Mouse (Mus musculus) liver, adult (tissue): ENCODE measurements at regions not wholly inside any gene's neighbourhood (a gene's known extent, or its start where the extent isn't known, plus 50 kb on each side); places are given as distances from the start of the nearest gene placed in this dataset.

ENCODE experiments used
- GATA4 ChIP-seq: IDR thresholded peaks from 2 replicates; pipeline ENCODE4 v1.6.1; 2014; ENCODE audit warnings: mild to moderate bottlenecking, low read length; ENCODE audit not compliant: insufficient replicate concordance

- TF ChIP-seq GATA4: no peak
These were observed 447.5 kb downstream of the Cd83 start for GRCm38 (mm10) chr13:44231868-44232715.

GRCm38 (mm10) chr13:44232716-44233051, 448.1 kb downstream of the Cd83 start:
- TF ChIP-seq GATA4: no peak

- no peak for TF ChIP-seq GATA4
These were observed 449.7 kb downstream of the Cd83 start for GRCm38 (mm10) chr13:44234241-44234640.

DNA sequence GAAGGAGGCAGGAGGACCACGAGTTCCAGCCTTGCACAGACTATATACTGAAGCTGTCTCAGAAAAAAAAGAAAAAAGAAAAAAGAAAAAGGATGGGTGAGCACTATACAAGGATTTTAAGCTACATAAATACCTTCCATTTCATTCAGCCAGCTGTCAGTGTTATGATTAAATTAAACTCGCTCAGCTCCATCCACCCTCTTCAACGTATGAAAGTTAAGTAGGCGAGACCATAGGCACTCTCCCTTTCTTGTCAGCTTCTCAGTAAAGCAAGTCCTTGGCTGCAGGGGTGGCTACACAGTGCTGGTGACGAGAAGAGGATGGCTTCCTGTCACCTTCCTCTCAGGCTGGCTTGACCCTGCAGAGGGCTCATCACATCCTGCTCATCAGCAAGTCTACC, 450.7 kb downstream of the Cd83 start:
- no peak for TF ChIP-seq GATA4

DNA sequence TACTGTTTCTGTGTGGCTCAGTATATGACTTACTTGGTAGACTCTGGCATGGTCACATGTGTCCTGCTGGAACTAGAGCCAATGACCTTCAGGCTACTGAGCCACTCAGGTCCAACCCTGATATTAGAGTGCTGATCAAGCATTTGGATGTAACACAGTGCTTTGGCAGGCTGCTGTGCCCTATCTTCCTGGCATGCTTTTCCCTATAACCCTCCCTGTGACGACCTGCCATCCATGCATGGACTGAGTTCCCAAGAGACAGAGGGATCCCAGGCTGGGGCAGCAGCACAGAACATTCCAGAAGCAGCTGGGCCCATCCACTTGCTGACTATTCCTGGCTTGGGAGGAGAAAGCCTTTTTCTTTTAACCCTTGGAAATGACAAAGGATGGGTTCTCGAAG, 451.4 kb downstream of the Cd83 start:
- TF ChIP-seq GATA4: peak; percentile 81; the same call in 1 of the 2 replicates

DNA sequence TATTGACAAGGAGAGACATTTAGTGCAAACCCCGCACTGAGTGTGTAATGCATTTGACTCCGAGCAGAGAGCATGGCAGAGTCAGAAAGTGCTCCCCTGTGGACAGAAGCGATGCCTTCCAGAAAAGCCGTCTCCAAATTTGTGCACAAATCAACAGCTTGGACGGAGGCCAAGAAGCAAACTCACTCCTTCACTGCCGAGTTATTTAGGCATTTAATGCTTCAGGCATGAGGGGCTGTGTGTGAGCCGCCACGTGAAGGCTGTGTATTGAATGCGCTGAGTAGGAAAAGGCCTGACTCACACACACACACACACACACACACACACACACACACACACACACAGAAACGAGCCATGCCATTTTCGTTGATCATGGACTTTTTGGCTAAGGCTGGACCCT, 453.7 kb downstream of the Cd83 start:
- TF ChIP-seq GATA4: no peak

DNA sequence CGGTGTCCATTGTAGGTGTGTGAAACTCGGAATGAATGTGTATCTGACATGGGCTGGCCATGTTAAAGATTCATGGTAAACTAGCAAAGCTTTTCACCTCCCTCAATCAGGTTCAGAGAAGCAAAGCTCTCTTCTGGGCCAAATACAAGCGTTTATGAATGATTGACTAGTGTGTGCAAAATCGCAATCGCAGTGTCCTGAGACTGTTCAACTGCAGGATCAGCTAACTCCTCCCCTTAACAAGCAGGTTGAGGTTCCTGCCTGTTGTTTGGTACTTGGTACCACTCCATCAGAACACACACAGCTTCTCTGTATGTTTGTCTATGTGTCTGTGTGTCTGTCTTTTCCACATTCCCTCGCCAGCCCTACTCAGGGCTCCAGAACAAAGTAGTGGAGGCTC, 458.6 kb downstream of the Cd83 start:
- no peak for TF ChIP-seq GATA4

GRCm38 (mm10) chr13:44246714-44247251, 462.2 kb downstream of the Cd83 start:
- no peak for TF ChIP-seq GATA4

- no peak for TF ChIP-seq GATA4
These were observed 463.3 kb downstream of the Cd83 start for GRCm38 (mm10) chr13:44247861-44248260.

DNA sequence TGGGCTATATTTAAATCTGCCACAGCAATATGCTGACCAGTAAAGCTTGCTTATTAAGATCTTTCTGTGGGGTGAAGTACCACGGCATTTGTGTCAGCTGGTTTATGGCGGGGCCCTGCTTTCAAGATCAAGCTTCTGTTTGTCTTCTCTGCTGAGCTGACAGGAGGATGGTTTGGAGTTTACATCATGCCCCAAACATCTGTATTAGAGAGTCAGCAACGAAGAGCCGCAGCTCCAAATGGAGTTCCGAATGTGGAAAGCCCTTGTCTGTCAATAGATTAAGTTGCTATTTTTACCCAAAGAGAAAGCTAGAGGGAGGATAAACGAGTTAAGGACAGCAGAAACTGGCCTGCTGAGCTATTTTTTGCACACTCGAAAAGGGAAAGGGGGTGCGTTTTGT, 463.8 kb downstream of the Cd83 start:
- TF ChIP-seq GATA4: no peak

DNA sequence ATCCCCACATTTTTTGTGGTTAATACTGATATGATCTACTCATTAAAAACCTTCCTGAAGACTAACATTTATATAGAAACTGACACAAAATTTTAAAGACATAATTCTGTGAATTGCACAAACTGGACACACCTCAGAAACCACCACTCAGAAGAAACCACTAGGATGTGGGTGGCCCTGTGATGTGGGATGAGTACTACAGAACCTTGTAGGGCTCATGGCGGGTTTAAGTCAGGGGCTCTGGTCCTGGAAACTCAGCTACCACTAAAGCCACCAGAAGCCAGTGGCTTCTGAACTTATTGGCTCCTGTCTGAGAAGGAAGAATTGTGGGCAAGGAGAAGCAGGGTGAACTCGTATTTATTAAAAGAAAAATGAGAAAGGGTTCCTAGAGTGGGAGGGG, 464.5 kb downstream of the Cd83 start:
- no peak for TF ChIP-seq GATA4

DNA sequence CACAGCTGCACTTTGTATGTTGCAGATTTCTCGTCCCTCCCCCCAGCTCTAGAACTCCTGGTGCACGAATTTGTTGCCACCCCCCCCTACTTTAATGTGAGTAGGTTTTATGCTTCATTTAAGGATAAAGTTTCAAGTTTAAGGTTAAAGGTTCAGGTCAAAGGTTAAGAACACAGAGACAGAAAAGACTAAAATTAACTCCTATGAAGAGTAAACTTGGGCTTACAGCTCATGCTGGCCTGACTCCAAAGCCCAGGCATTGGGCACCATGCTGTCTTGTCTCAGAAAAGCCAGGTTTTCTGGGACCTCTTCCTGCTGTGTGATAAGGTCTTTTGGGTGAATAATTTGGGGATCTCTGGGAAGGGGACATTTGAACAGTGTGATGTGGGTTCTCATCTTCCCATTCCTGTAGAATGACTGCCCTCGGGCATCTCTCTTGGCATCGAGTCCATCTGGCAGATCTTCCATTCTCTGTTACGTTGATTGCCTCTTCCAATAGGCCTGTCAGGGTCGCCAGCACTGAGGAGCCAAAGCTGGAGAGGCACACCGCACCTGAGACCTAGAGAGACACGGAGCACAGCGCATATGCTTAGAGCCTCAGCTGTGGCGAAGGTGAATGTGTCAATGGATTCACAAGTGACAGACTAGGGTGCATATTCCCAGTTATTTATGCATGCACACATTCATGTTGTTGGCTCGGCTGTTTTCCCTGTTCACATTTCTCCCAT, 466.1 kb downstream of the Cd83 start:
- no peak for TF ChIP-seq GATA4

DNA sequence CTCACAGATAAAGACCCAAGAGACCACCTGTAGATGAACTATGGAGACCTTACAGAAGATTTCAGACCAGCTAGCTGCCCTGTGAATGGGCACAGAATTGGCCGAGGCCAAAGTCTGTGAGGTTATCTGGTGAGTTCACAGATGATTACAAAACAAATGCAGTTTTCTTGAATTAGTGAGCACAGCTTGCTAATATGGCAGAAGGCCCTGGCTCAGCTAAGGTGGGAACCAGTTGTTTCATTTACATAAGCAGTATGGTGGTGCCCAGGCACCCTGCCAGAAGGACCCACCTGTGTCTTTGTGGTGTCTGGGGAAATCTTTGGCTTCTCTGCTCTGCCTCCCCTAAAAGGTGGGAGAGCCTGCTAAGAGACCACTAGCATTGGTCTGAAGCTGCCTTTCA, 466.9 kb downstream of the Cd83 start:
- TF ChIP-seq GATA4: no peak

GRCm38 (mm10) chr13:44252496-44252895, 467.9 kb downstream of the Cd83 start:
- TF ChIP-seq GATA4: no peak

DNA sequence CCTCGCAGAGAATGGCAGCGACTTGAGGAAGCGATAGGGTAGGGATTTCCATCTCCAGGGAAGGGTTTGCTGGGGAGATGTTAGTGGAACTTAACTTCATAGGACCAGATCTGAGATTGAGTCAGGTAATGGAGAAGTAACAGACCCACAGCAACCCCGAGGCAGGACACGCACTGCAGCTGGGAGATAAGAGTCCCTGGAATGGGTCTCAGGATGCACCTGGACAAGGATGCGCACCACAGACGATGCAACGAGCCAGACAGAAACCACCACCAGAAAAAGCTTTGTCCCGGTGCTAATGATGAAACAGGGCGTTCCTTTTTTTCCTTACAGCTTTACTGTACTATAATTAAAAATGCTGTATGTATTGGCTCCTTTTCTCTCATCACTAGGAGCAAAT, 470.9 kb upstream of the Jarid2 start:
- no peak for TF ChIP-seq GATA4

DNA sequence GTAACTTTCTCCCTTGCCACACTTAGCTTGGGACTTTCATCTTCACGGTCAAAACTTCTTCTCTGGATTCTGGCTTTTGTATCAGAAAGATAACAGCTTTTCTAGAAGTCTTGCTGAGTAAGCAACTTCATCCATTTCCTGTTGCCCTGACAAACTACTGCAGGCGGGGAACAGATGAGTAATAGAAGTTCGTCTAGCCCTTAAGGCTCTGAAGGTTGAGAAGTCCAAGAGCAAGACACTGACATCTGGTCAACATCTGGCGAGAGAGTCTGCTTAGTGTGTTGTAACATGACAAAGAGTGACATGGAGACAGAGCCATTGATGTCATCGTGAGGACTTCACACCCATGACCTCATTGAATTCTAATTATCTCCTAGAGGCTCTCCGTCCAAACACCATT, 469.2 kb upstream of the Jarid2 start:
- no peak for TF ChIP-seq GATA4
